ENCODE assay signal across 8 mouse cellular contexts in the genomic region with DNA sequence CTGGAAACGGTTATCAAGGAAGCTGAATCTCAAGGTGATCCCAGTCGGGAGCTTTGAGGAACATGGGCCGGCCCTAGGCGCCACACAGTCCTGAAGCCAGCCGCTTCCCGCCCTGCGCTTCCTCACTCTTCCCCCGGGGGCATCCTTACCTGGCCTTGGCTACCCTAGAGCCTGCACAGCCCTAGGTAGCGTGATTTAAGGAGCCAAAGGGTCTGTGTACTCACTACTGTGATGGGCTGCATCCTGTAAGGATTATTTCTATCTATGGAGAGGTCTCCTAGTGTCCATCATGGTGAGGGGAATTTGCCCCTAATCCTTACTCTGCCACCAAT. TPM values are rescaled to one million over a fixed set of nuclear protein-coding genes. Genes with fewer than 3 reads are reported as not detected.
A peak's percentile ranks its signal among the peaks of the same experiment; 100 is the strongest.
DNase-seq lines count a peak whose midpoint lies in the region; ATAC-seq and TF ChIP-seq lines count a peak whose summit lies in the region.

No protein-coding gene starts in this region.

- no peaks in the 10 kb centered on the region for H3K9me3 ChIP-seq in lung, postnatal 0 days (ENCODE audit: low read length)
- no peaks in the 10 kb centered on the region for H3K9me3 ChIP-seq in embryonic facial prominence, embryonic 15.5 days (replicated peaks)
- no peaks in the 10 kb centered on the region for H3K9me3 ChIP-seq in intestine, embryonic 16.5 days (ENCODE audit: control insufficient read depth, low read length)
- H3K9me3 ChIP-seq in neural tube, embryonic 12.5 days, result no peaks in the 10 kb centered on the region

- H3K27me3 ChIP-seq in lung, postnatal 0 days (replicated peaks; ENCODE audit: insufficient read depth, low read length), result no peaks in the 10 kb centered on the region
- H3K27me3 ChIP-seq in embryonic facial prominence, embryonic 15.5 days, result no peaks in the 10 kb centered on the region
- no peaks in the 10 kb centered on the region for H3K27me3 ChIP-seq in intestine, embryonic 16.5 days (replicated peaks; ENCODE audit: control insufficient read depth, insufficient read depth, low read length)
- H3K27me3 ChIP-seq in neural tube, embryonic 12.5 days (replicated peaks), result no peaks in the 10 kb centered on the region

- peak overlapping the region; percentile 58 for H3K4me3 ChIP-seq in lung, postnatal 0 days (ENCODE audit: low read depth, low read length)
- H3K4me3 ChIP-seq in embryonic facial prominence, embryonic 15.5 days (replicated peaks), result peak overlapping the region; percentile 82
- H3K4me3 ChIP-seq in intestine, embryonic 16.5 days (ENCODE audit: low read length), result peak overlapping the region; percentile 76
- H3K4me3 ChIP-seq in neural tube, embryonic 12.5 days, result peak overlapping the region; percentile 67

- intact Hi-C loops in left cerebral cortex, postnatal 25 days (cut with DNase I), result no loop called here
- intact Hi-C loops in gastrocnemius, postnatal 36 days (cut with DNase I), result no loop called here

- H3K27ac ChIP-seq in lung, postnatal 0 days (ENCODE audit: low read length), result peak overlapping the region; percentile 47
- H3K27ac ChIP-seq in embryonic facial prominence, embryonic 15.5 days (replicated peaks), result peak overlapping the region; percentile 79
- peak overlapping the region; percentile 63; the same call in 1 of the 2 replicates for H3K27ac ChIP-seq in intestine, embryonic 16.5 days (ENCODE audit: low read length)
- H3K27ac ChIP-seq in neural tube, embryonic 12.5 days, result no peak overlapping the region

- ATAC-seq in lung, postnatal 0 days, result peak; percentile 95
- ATAC-seq in embryonic facial prominence, embryonic 15.5 days (ENCODE audit: insufficient number of reproducible peaks, low FRiP score, low TSS enrichment, low read depth), result peak; percentile 93
- ATAC-seq in intestine, embryonic 16.5 days, result peak; percentile 97
- ATAC-seq in neural tube, embryonic 12.5 days (ENCODE audit: low FRiP score, low read depth), result peak; percentile 98

- H3K4me1 ChIP-seq in lung, postnatal 0 days (ENCODE audit: insufficient read depth, low read depth, low read length), result peaks cover 6% of the 10 kb centered on the region; the same call in 1 of the 2 replicates
- peaks cover 11% of the 10 kb centered on the region for H3K4me1 ChIP-seq in embryonic facial prominence, embryonic 15.5 days
- H3K4me1 ChIP-seq in intestine, embryonic 16.5 days (ENCODE audit: control insufficient read depth, insufficient read depth, low read length), result peaks cover 5% of the 10 kb centered on the region; the same call in 1 of the 2 replicates
- H3K4me1 ChIP-seq in neural tube, embryonic 12.5 days, result peaks cover 10% of the 10 kb centered on the region; the same call in 1 of the 2 replicates

- H3K4me2 ChIP-seq in lung, postnatal 0 days (replicated peaks; ENCODE audit: low read depth, low read length), result peak overlapping the region; percentile 63
- peak overlapping the region; percentile 80 for H3K4me2 ChIP-seq in embryonic facial prominence, embryonic 15.5 days (replicated peaks)
- peak overlapping the region; percentile 67 for H3K4me2 ChIP-seq in intestine, embryonic 16.5 days (ENCODE audit: low read depth, low read length)
- H3K4me2 ChIP-seq in neural tube, embryonic 12.5 days (replicated peaks), result peak overlapping the region; percentile 70

- H3K9ac ChIP-seq in lung, postnatal 0 days (replicated peaks; ENCODE audit: low read depth), result peak overlapping the region; percentile 69
- H3K9ac ChIP-seq in embryonic facial prominence, embryonic 15.5 days, result peak overlapping the region; percentile 74
- peak overlapping the region; percentile 88 for H3K9ac ChIP-seq in intestine, embryonic 16.5 days (ENCODE audit: low read depth, low read length)
- H3K9ac ChIP-seq in neural tube, embryonic 12.5 days, result peak overlapping the region; percentile 79

- no peaks in the 10 kb centered on the region for H3K36me3 ChIP-seq in lung, postnatal 0 days (ENCODE audit: insufficient read depth, low read length)
- no peaks in the 10 kb centered on the region for H3K36me3 ChIP-seq in embryonic facial prominence, embryonic 15.5 days
- no peaks in the 10 kb centered on the region for H3K36me3 ChIP-seq in intestine, embryonic 16.5 days (ENCODE audit: control insufficient read depth, insufficient read depth, low read length)
- H3K36me3 ChIP-seq in neural tube, embryonic 12.5 days, result no peaks in the 10 kb centered on the region

- TF ChIP-seq CTCF in lung, postnatal 0 days (IDR thresholded peaks at IDR 0.05), result peak; percentile 66

- DNase-seq in lung, postnatal 0 days (ENCODE audit: low spot score), result no peak
- DNase-seq in lung, postnatal 36 days, result no peak
- DNase-seq in left cerebral cortex, postnatal 25 days (ENCODE audit: low spot score in 2 of 2), result no peak
- no peak for DNase-seq in gastrocnemius, postnatal 36 days
- DNase-seq in urinary bladder, postnatal 36 days (ENCODE audit: low spot score in 2 of 2), result no peak

- 2% methylated on average over 9 of the region's 9 CpGs for WGBS in lung, postnatal 0 days
- WGBS in embryonic facial prominence, embryonic 15.5 days, result 0% methylated on average over 9 of the region's 9 CpGs
- WGBS in intestine, embryonic 16.5 days, result 2% methylated on average over 9 of the region's 9 CpGs
- 0% methylated on average over 9 of the region's 9 CpGs for WGBS in neural tube, embryonic 12.5 days

- no peak for TF ChIP-seq EP300 in lung, postnatal 0 days (IDR thresholded peaks at IDR 0.05)

RNA-seq across cellular contexts. Expression of a gene that starts 0.4 kb away (rescaled TPM):
- polyA plus RNA-seq in lung, postnatal 0 days (2015; fragmentation: Nextera tagmentation; extraction: Ambion mirVana), result 11.0 and 11.9 TPM in 2 replicates
- 15.9 and 16.5 TPM in 2 replicates for polyA plus RNA-seq in embryonic facial prominence, embryonic 15.5 days (2015; fragmentation: Nextera tagmentation; extraction: Ambion mirVana)
- polyA plus RNA-seq in intestine, embryonic 16.5 days (2015; fragmentation: Nextera tagmentation; extraction: Ambion mirVana), result 9.9 and 11.7 TPM in 2 replicates
- 11.3 and 14.1 TPM in 2 replicates for polyA plus RNA-seq in neural tube, embryonic 12.5 days (2016; fragmentation: Nextera tagmentation; extraction: Ambion mirVana)
- total RNA-seq in left cerebral cortex, postnatal 25 days (2021), result 1 to 10 TPM; 3.8 to 5.6 TPM
- total RNA-seq in gastrocnemius, postnatal 36 days (2021), result 1 to 10 TPM; 1.9 to 2.0 TPM

RNA-seq across cellular contexts. Expression of a gene that starts 36.6 kb away (rescaled TPM):
- 9.3 and 10.1 TPM in 2 replicates for polyA plus RNA-seq in lung, postnatal 0 days (2015; fragmentation: Nextera tagmentation; extraction: Ambion mirVana)
- 25.4 and 27.3 TPM in 2 replicates for polyA plus RNA-seq in embryonic facial prominence, embryonic 15.5 days (2015; fragmentation: Nextera tagmentation; extraction: Ambion mirVana)
- 15.5 and 17.9 TPM in 2 replicates for polyA plus RNA-seq in intestine, embryonic 16.5 days (2015; fragmentation: Nextera tagmentation; extraction: Ambion mirVana)
- polyA plus RNA-seq in neural tube, embryonic 12.5 days (2016; fragmentation: Nextera tagmentation; extraction: Ambion mirVana), result 24.8 and 25.8 TPM in 2 replicates
- total RNA-seq in left cerebral cortex, postnatal 25 days (2021), result 10 to 100 TPM; 27.0 to 33.1 TPM
- 10 to 100 TPM in 1 of 2 experiments, 1 to 10 TPM in 1; 8.4 to 10.8 TPM for total RNA-seq in gastrocnemius, postnatal 36 days (2021)
